Mouse (Mus musculus): ENCODE data around the gene Mfsd9.
"Not testable (repeated sequence)": the region's sequence is repeated elsewhere in the genome, so short reads cannot be mapped to it uniquely, and the experiment has no call there.

Gene Mfsd9

GRCm38 (mm10) chr1:40783450-40783849 lies 7.0 kb downstream of the Mfsd9 start:
- no peak for DNase-seq (ENCODE audit: low spot score in 2 of 2)

DNA sequence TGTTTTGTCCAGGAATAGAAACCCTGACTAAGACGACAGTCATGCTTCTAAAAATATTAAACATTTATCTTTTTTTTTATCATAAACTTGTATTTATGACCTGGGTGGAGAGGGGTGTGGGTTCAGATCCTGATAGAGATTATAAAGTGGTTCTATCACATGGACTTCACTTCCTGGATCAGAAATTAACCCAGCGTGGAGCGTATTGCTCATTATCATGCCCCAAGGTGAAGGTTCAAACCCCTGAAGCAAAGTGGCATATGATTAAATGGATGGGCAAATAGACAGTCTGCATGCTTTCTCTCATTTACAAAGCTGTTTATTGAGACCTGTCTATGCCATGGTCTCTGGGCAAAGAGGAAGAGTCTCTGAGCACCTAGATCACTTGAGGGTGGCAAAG lies 13.7 kb downstream of the Mfsd9 start:
- DNase-seq (ENCODE audit: low spot score in 2 of 2): no peak

DNA sequence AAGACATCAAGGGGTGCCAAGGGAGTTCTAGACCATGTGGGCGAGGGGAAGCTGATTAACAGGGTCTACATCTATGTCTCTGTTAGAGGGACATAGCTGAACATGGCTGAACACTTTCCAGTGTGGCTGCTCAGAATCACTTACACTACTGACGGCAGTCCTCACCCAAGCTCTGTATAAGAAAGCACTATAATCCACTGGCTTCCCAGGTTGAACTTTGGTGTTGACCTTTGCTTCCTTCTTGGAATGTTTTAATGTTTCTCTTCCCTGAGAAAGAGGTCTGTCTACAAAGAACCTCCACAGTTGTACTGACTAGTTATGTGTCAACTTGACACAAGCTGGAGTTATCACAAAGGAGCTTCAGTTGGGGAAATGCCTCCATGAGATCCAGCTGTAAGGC lies 14.4 kb downstream of the Mfsd9 start:
- no peak for DNase-seq (ENCODE audit: low spot score in 2 of 2)

DNA sequence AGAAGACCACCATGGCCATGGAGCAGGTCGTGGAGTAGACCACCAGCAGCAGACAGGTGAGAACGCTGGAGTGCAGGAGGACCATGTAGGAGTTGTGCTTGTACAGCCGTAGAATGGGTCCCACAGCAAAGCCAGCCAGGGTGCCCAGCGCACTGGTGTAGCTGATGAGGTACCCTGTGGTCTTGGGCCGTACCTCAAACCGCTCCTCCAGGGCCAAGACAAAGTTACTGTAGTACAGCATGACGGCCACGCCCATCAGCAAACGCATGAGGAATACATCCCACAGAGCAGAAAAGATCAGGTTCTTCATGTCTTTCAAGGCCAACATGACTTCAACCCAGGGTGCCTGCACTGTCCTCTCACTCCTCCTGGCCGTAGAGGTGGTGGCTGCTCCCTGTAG lies 16.4 kb downstream of the Mfsd9 start:
- DNase-seq (ENCODE audit: low spot score in 2 of 2): no peak

- DNase-seq (ENCODE audit: low spot score in 2 of 2): no peak
These were observed 17.3 kb downstream of the Mfsd9 start for GRCm38 (mm10) chr1:40773234-40773633.

DNA sequence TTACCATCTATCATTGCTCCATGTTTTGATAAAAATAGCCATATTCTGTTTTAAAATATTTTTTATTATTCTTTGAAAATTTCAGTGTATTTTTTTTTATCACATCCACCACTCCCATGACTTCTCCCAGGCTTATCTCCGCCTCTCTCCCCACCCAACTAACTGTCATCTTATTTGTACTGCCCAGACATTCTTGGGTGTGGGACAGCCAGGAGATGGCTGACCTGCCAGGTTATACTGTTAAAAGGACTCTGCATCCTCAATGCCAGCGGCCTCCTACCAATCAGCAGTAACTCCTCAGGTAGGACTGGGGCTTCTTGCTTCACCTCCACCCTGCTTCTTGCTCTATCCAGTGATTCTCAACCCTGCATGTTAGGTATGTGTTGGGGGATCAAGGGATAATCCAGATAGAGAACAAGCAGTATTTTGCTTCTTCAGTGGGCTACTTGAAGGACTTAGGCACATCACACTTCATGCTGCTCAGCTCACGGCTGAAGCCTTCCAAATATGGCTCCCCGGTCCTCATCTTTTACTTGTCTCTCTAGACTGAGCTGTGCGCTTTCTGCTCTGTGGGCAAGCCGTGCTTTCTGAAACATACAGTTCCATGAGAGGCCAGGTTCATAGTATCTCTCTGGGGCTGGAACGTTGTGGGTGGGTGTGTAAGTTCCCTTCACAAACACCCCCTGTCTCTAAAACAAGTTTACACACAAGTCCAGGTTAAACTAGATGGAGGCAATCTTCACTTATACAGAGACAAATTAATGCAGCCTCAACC lies 19.1 kb downstream of the Mfsd9 start:
- DNase-seq (ENCODE audit: low spot score in 2 of 2): peak in 1 of 2 experiments; percentile 12

- no peak for DNase-seq (ENCODE audit: low spot score in 2 of 2)
These were observed 21.1 kb downstream of the Mfsd9 start for GRCm38 (mm10) chr1:40769331-40769894.

- no peak for DNase-seq (ENCODE audit: low spot score in 2 of 2)
These were observed 21.9 kb downstream of the Mfsd9 start for GRCm38 (mm10) chr1:40768606-40769005.

DNA sequence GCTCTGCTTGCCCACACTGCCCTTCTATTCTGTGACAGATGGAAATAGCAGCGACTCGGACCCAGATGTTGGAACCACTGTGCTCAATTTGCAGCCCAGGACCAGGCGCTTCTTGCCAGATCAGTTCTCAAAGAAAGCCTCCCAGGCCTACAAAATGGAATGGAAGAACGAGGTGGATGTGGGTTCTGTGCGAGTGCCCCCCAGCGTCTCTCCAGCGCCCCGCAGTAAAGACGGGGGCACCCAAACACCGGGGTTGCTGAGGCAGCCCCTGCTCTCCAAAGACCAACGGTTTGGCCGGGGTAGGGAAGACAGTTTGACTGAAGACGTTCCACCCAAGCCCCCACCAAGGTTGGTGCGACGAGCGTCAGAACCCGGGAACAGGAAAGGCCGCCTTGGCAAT lies 22.9 kb downstream of the Mfsd9 start:
- DNase-seq (ENCODE audit: low spot score in 2 of 2): no peak

DNA sequence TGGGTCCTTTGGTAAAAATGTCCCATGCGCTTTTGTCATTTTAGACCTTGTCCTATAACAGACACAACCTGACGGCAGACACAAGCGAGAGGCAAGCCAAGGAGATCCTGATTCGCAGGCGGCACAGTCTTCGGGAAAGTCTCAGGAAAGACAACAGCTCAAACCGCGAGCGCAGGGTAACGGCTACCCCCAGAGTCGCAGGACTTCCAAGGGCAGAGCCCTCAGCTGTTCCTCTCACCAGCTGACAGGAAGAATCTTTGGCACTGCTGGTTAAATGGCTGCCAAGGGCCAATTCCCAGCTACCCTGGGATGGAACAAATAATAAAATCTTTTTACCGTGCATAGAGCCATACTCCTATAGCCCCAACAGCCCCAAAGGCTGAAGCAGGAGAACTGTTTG lies 25.0 kb downstream of the Mfsd9 start:
- DNase-seq (ENCODE audit: low spot score in 2 of 2): no peak

GRCm38 (mm10) chr1:40764701-40765275 lies 25.7 kb downstream of the Mfsd9 start:
- no peak for DNase-seq (ENCODE audit: low spot score in 2 of 2)

GRCm38 (mm10) chr1:40764042-40764441 lies 26.4 kb downstream of the Mfsd9 start:
- no peak for DNase-seq (ENCODE audit: low spot score in 2 of 2)

- DNase-seq (ENCODE audit: low spot score in 2 of 2): no peak
These were observed 30.6 kb downstream of the Mfsd9 start for GRCm38 (mm10) chr1:40759751-40760445.

DNA sequence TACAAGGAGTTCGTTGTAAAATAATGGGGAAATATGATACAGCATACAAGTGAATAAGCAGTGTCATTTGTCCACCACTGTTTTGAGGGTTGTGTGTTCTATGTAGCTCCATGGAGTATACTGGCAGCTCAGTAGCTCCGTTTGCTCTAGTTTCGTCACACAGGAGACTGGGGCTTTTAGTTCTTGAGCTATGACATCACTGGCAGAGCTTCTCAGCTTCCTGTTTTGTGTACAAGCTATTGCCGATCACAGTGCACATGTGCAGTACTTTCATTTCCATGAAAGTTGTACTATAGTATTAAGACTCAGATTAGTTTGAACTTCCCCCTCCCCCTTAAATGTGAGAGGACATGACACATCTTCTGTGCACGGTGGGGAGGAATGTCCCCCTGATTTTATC lies 44.4 kb downstream of the Mfsd9 start:
- DNase-seq (ENCODE audit: low spot score in 2 of 2): no peak

GRCm38 (mm10) chr1:40740739-40741138 lies 49.7 kb downstream of the Mfsd9 start:
- DNase-seq (ENCODE audit: low spot score in 2 of 2): no peak

- DNase-seq (ENCODE audit: low spot score in 2 of 2): not testable (repeated sequence)
These were observed 52.2 kb downstream of the Mfsd9 start for GRCm38 (mm10) chr1:40738246-40738645.

DNA sequence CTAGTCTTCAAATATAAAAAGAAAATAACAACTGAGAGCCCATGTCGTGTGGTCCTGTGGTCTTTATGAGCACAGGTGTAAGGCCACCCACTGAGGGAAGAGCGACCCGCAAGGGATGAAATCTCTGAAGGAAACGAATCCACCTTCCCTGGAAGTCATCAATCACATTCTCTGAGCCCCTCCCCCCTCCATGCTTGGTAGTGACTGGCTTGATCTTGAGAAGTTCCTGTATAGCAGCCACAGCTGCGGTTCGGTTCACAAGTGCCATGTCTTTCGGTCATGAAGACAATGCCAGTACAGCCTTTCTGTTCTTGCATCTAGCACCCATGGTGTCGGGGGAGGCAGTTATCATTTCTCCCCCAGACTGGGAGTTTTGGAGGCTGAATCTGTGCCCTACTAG lies 52.8 kb downstream of the Mfsd9 start:
- peak in 1 of 2 experiments; percentile 8 for DNase-seq (ENCODE audit: low spot score in 2 of 2)

GRCm38 (mm10) chr1:40728636-40729035 lies 61.9 kb downstream of the Mfsd9 start:
- no peak for DNase-seq (ENCODE audit: low spot score in 2 of 2)

DNA sequence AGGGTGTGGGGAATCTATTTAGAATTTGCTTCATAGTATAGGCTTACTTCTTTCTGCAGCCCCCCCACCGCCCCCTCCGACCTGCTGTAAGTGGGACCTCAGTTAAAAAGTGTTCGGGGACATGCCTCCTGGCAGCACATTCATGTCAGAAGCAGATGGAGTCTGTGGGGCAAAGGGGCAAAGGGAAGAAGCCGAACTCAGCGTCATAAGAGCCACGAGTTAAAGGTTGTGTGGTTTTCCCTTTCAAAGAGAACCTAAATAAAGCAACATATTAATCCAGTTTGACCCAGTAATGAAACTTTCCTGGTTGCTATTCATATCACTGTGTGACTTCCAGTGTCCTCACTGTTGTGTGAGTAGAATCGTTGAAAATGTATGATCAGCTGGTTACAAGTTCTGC lies 63.1 kb downstream of the Mfsd9 start:
- DNase-seq (ENCODE audit: low spot score in 2 of 2): no peak

GRCm38 (mm10) chr1:40726051-40726450 lies 64.4 kb downstream of the Mfsd9 start:
- no peak for DNase-seq (ENCODE audit: low spot score in 2 of 2)

Measured in spleen, postnatal 36 days (tissue).